Mouse (Mus musculus): ENCODE data around the gene Ms4a4c.

- TF ChIP-seq POLR2A (IDR thresholded peaks at IDR 0.05; ENCODE audit: control insufficient read depth, extremely low read depth, insufficient read depth, low read length, poor library complexity) (no peak), CTCF (IDR thresholded peaks at IDR 0.05; ENCODE audit: borderline replicate concordance, control insufficient read depth, extremely low read depth, insufficient read depth, low read length, poor library complexity) (no peak)
Measured at GRCm38 (mm10) chr19:11387109-11387508, 17.5 kb upstream of the Ms4a4c start.
